Mouse (Mus musculus) E14TG2a.4 (cell line): ENCODE results near the gene Chrm3.

Source experiments
- H3K27me3 ChIP-seq: 2 replicates; pipeline ENCODE4 v1.6.1; 2014; ENCODE audit warnings: low read length, control low read depth; ENCODE audit not compliant: insufficient read depth
- H3K36me3 ChIP-seq: 2 replicates; pipeline ENCODE4 v1.6.1; 2014; ENCODE audit warnings: low read length, control low read depth; ENCODE audit not compliant: insufficient read depth
- H3K4me1 ChIP-seq: replicated peaks from 2 replicates; pipeline ENCODE4 v1.6.1; 2014; ENCODE audit warnings: low read depth, low read length, control low read depth
- H3K4me3 ChIP-seq: replicated peaks from 2 replicates; pipeline ENCODE4 v1.5.1; 2014; ENCODE audit warnings: mild to moderate bottlenecking, low read length
- H3K9me3 ChIP-seq: 2 replicates; pipeline ENCODE4 v1.6.1; 2014; ENCODE audit warnings: low read length, control low read depth
- CTCF ChIP-seq: conservative IDR thresholded peaks from 2 replicates; pipeline ENCODE4 v1.5.1; 2014; ENCODE audit warnings: low read length
- NANOG ChIP-seq: IDR thresholded peaks from 2 replicates; pipeline ENCODE4 v1.6.1; 2014; ENCODE audit warnings: borderline replicate concordance, low read length, mixed read lengths
- POU5F1 ChIP-seq: IDR thresholded peaks from 2 replicates; pipeline ENCODE4 v1.6.1; 2014; ENCODE audit warnings: low read length, borderline replicate concordance

Gene Chrm3

GRCm38 (mm10) chr13:10335558-10335957 lies 25.1 kb downstream of the Chrm3 start:
- Histone ChIP-seq H3K27me3 (no peaks in the 10 kb centered on the region), H3K4me1 (no peaks in the 10 kb centered on the region), H3K9me3 (no peaks in the 10 kb centered on the region), H3K4me3 (no peak overlapping the region), H3K36me3 (no peaks in the 10 kb centered on the region)
- TF ChIP-seq CTCF (no peak), NANOG (no peak), POU5F1 (no peak)

- no peak overlapping the region for H3K4me3 ChIP-seq
- TF ChIP-seq CTCF (no peak), NANOG (no peak), POU5F1 (no peak)
- H3K36me3 ChIP-seq = no peaks in the 10 kb centered on the region
- no peaks in the 10 kb centered on the region for H3K4me1 ChIP-seq
- H3K9me3 ChIP-seq = no peaks in the 10 kb centered on the region
- H3K27me3 ChIP-seq = no peaks in the 10 kb centered on the region
Measured at GRCm38 (mm10) chr13:10332762-10333161, 27.9 kb downstream of the Chrm3 start.

- TF ChIP-seq NANOG (no peak), CTCF (no peak), POU5F1 (no peak)
- Histone ChIP-seq H3K36me3 (no peaks in the 10 kb centered on the region), H3K27me3 (no peaks in the 10 kb centered on the region), H3K4me3 (no peak overlapping the region), H3K4me1 (no peaks in the 10 kb centered on the region), H3K9me3 (no peaks in the 10 kb centered on the region)
Measured at GRCm38 (mm10) chr13:10309811-10310210, 50.8 kb downstream of the Chrm3 start.

GRCm38 (mm10) chr13:10295160-10295559 lies 65.5 kb downstream of the Chrm3 start:
- TF ChIP-seq POU5F1 (no peak), NANOG (no peak), CTCF (no peak)
- Histone ChIP-seq H3K4me3 (no peak overlapping the region), H3K4me1 (no peaks in the 10 kb centered on the region), H3K27me3 (no peaks in the 10 kb centered on the region), H3K36me3 (no peaks in the 10 kb centered on the region), H3K9me3 (no peaks in the 10 kb centered on the region)

- H3K36me3 ChIP-seq = no peaks in the 10 kb centered on the region
- no peak overlapping the region for H3K4me3 ChIP-seq
- no peaks in the 10 kb centered on the region for H3K4me1 ChIP-seq
- H3K27me3 ChIP-seq = no peaks in the 10 kb centered on the region
- TF ChIP-seq POU5F1 (no peak), NANOG (no peak), CTCF (no peak)
- peaks cover 11% of the 10 kb centered on the region for H3K9me3 ChIP-seq
Measured at GRCm38 (mm10) chr13:10284331-10284730, 76.3 kb downstream of the Chrm3 start.

GRCm38 (mm10) chr13:10274907-10275306 lies 85.7 kb downstream of the Chrm3 start:
- no peaks in the 10 kb centered on the region for H3K4me1 ChIP-seq
- no peaks in the 10 kb centered on the region for H3K27me3 ChIP-seq
- H3K4me3 ChIP-seq = no peak overlapping the region
- no peak for TF ChIP-seq NANOG
- TF ChIP-seq POU5F1 = no peak
- no peak for TF ChIP-seq CTCF
- no peaks in the 10 kb centered on the region for H3K36me3 ChIP-seq
- no peaks in the 10 kb centered on the region for H3K9me3 ChIP-seq

GRCm38 (mm10) chr13:10263784-10264183 lies 96.9 kb downstream of the Chrm3 start:
- TF ChIP-seq CTCF (no peak), POU5F1 (no peak), NANOG (no peak)
- no peaks in the 10 kb centered on the region for H3K36me3 ChIP-seq
- H3K4me3 ChIP-seq = no peak overlapping the region
- H3K27me3 ChIP-seq = no peaks in the 10 kb centered on the region
- H3K4me1 ChIP-seq = no peaks in the 10 kb centered on the region
- no peaks in the 10 kb centered on the region for H3K9me3 ChIP-seq

- H3K27me3 ChIP-seq = no peaks in the 10 kb centered on the region
- no peaks in the 10 kb centered on the region for H3K4me1 ChIP-seq
- no peak for TF ChIP-seq NANOG
- TF ChIP-seq POU5F1 = no peak
- TF ChIP-seq CTCF = no peak
- H3K4me3 ChIP-seq = no peak overlapping the region
- H3K9me3 ChIP-seq = no peaks in the 10 kb centered on the region
- H3K36me3 ChIP-seq = no peaks in the 10 kb centered on the region
Measured at GRCm38 (mm10) chr13:10253049-10253448, 107.6 kb downstream of the Chrm3 start.

- TF ChIP-seq POU5F1 = no peak
- TF ChIP-seq CTCF = no peak
- TF ChIP-seq NANOG = no peak
- H3K4me1 ChIP-seq = no peaks in the 10 kb centered on the region
- H3K4me3 ChIP-seq = no peak overlapping the region
Measured at GRCm38 (mm10) chr13:10251499-10252179, 109.0 kb downstream of the Chrm3 start.

More at GRCm38 (mm10) chr13:10251499-10252179, 109.0 kb downstream of the Chrm3 start:
- Histone ChIP-seq H3K27me3 (no peaks in the 10 kb centered on the region), H3K9me3 (no peaks in the 10 kb centered on the region), H3K36me3 (no peaks in the 10 kb centered on the region)
